Mouse (Mus musculus) c-Kit-positive CD71-positive TER-119-positive erythroid progenitor cells, embryonic 14.5 days (primary cell): Measurements from ENCODE around the gene Gpc6.

Experiments
- DNase-seq: peaks from one replicate; pipeline ENCODE4 v3.0.0-alpha.2; 2013; ENCODE audit warnings: low spot score

Gene Gpc6

GRCm38 (mm10) chr14:118019314-118019713 lies 1094.2 kb downstream of the Gpc6 start:
- DNase-seq = no peak

- no peak for DNase-seq
These were observed 1096.9 kb downstream of the Gpc6 start for GRCm38 (mm10) chr14:118021867-118022543.
